Mouse (Mus musculus): Measurements from ENCODE around the gene Ntn1.

Gene Ntn1

GRCm38 (mm10) chr11:68404185-68404584 is 3.6 kb upstream of the Ntn1 start:
- no peak for DNase-seq

GRCm38 (mm10) chr11:68401428-68401827 is 805 bp upstream of the Ntn1 start:
- no peak for DNase-seq

GRCm38 (mm10) chr11:68400021-68400671 is 477 bp downstream of the Ntn1 start:
- DNase-seq = peak; percentile 30

- no peak for DNase-seq
Observed at GRCm38 (mm10) chr11:68399548-68400020, 1.0 kb downstream of the Ntn1 start.

GRCm38 (mm10) chr11:68398891-68399547 is 1.6 kb downstream of the Ntn1 start:
- DNase-seq = no peak

GRCm38 (mm10) chr11:68395546-68395945 is 5.1 kb downstream of the Ntn1 start:
- no peak for DNase-seq

- no peak for DNase-seq
Observed at GRCm38 (mm10) chr11:68394749-68395148, 5.9 kb downstream of the Ntn1 start.

GRCm38 (mm10) chr11:68393897-68394490 is 6.6 kb downstream of the Ntn1 start:
- DNase-seq = no peak

GRCm38 (mm10) chr11:68390381-68391287 is 10.0 kb downstream of the Ntn1 start:
- no peak for DNase-seq

GRCm38 (mm10) chr11:68389621-68390020 is 11.0 kb downstream of the Ntn1 start:
- no peak for DNase-seq

GRCm38 (mm10) chr11:68388655-68389015 is 12.0 kb downstream of the Ntn1 start:
- no peak for DNase-seq

- no peak for DNase-seq
Observed at GRCm38 (mm10) chr11:68387971-68388654, 12.5 kb downstream of the Ntn1 start.

- no peak for DNase-seq
Observed at GRCm38 (mm10) chr11:68387441-68387760, 13.2 kb downstream of the Ntn1 start.

GRCm38 (mm10) chr11:68386589-68387440 is 13.8 kb downstream of the Ntn1 start:
- DNase-seq = peak; percentile 14

- DNase-seq = no peak
Observed at GRCm38 (mm10) chr11:68385921-68386588, 14.6 kb downstream of the Ntn1 start.

GRCm38 (mm10) chr11:68385021-68385821 is 15.4 kb downstream of the Ntn1 start:
- peak; percentile 14 for DNase-seq

- DNase-seq = peak; percentile 9
Observed at GRCm38 (mm10) chr11:68384592-68385020, 16.0 kb downstream of the Ntn1 start.

GRCm38 (mm10) chr11:68384131-68384530 is 16.5 kb downstream of the Ntn1 start:
- no peak for DNase-seq

- DNase-seq = no peak
Observed at GRCm38 (mm10) chr11:68383519-68383918, 17.1 kb downstream of the Ntn1 start.

- DNase-seq = no peak
Observed at GRCm38 (mm10) chr11:68381833-68382232, 18.8 kb downstream of the Ntn1 start.
